Mouse (Mus musculus) hindbrain, embryonic 11.5 days (tissue): ENCODE results near the gene Pik3r1. TPM values are rescaled to one million over a fixed set of nuclear protein-coding genes. Genes with fewer than 3 reads are reported as not detected.

ENCODE experiments used
- ATAC-seq: fragments of 200-750 bp; cut with Nextera tagmentation; 2 replicates; pipeline ENCODE4 v1.8.0; 2017; ENCODE audit warnings: mild to moderate bottlenecking, moderate TSS enrichment, moderate library complexity; ENCODE audit not compliant: low FRiP score
- DNase-seq: peaks from one replicate; pipeline ENCODE4 v3.0.0-alpha.2; 2015; ENCODE audit warnings: low spot score
- H3K27ac ChIP-seq: fragments of 300-500 bp; sonication (generic); 2 replicates; pipeline ENCODE4 v1.5.1; 2014; ENCODE audit warnings: mild to moderate bottlenecking, low read depth, low read length
- H3K27me3 ChIP-seq: fragments of 300-500 bp; sonication (generic); 2 replicates; pipeline ENCODE4 v1.6.1; 2014; ENCODE audit warnings: mild to moderate bottlenecking, low read length, moderate library complexity, mixed read lengths; ENCODE audit not compliant: control insufficient read depth, insufficient read depth
- H3K36me3 ChIP-seq: fragments of 300-500 bp; sonication (generic); 2 replicates; pipeline ENCODE4 v1.6.1; 2014; ENCODE audit warnings: mild to moderate bottlenecking, low read length, moderate library complexity, mixed read lengths; ENCODE audit not compliant: control insufficient read depth, insufficient read depth
- H3K4me1 ChIP-seq: fragments of 300-500 bp; sonication (generic); replicated peaks from 2 replicates; pipeline ENCODE4 v1.6.1; 2014; ENCODE audit warnings: low read length, mixed read lengths; ENCODE audit not compliant: control insufficient read depth, insufficient read depth
- H3K4me2 ChIP-seq: fragments of 300-500 bp; sonication (generic); replicated peaks from 2 replicates; pipeline ENCODE4 v1.6.1; 2014; ENCODE audit warnings: mild to moderate bottlenecking, low read depth, low read length
- H3K4me3 ChIP-seq: fragments of 300-500 bp; sonication (generic); 2 replicates; pipeline ENCODE4 v1.5.1; 2014; ENCODE audit warnings: low read depth, low read length
- H3K9ac ChIP-seq: fragments of 300-500 bp; sonication (generic); 2 replicates; pipeline ENCODE4 v1.6.1; 2014; ENCODE audit warnings: low read depth, low read length
- H3K9me3 ChIP-seq: fragments of 300-500 bp; sonication (generic); 2 replicates; pipeline ENCODE4 v1.6.1; 2016; ENCODE audit warnings: low read length; ENCODE audit not compliant: control insufficient read depth
- WGBS: fragments of 180-500 bp; shearing (Covaris S2); extraction: QIAGEN DNeasy Blood & Tissue Kit; methylation state at CpG from one replicate; pipeline ENCODE4 v1.1.7; 2014; 5-methylcytosine and 5-hydroxymethylcytosine counted together
- polyA plus RNA-seq: library from polyadenylated mRNA; unstranded; fragments of >200 nt; fragmentation: Nextera tagmentation; extraction: Ambion mirVana; gene quantifications from 2 replicates; pipeline ENCODE4 v1.2.1, GENCODE M21; 2014

The Pik3r1 gene
- polyA plus RNA-seq, 1 experiment from 2014 or later: 29.8 TPM

- no peaks in the 10 kb centered on the region for H3K9me3 ChIP-seq
- WGBS: 68% methylated on average over 5 of the region's 5 CpGs
- no peaks in the 10 kb centered on the region; the same call in 1 of the 2 replicates for H3K4me1 ChIP-seq
- H3K27me3 ChIP-seq: no peaks in the 10 kb centered on the region
- H3K36me3 ChIP-seq: no peaks in the 10 kb centered on the region
- H3K27ac ChIP-seq: no peak overlapping the region
- H3K4me2 ChIP-seq: no peak overlapping the region
- no peak for DNase-seq
- no peak for ATAC-seq
- no peak overlapping the region for H3K4me3 ChIP-seq
- H3K9ac ChIP-seq: no peak overlapping the region
Observed at GRCm38 (mm10) chr13:101727837-101728236, 40.2 kb downstream of the Pik3r1 start.

- Histone ChIP-seq H3K27ac (no peak overlapping the region), H3K9me3 (no peaks in the 10 kb centered on the region), H3K9ac (no peak overlapping the region), H3K27me3 (no peaks in the 10 kb centered on the region), H3K4me1 (no peaks in the 10 kb centered on the region; the same call in 1 of the 2 replicates), H3K4me3 (no peak overlapping the region), H3K36me3 (no peaks in the 10 kb centered on the region), H3K4me2 (no peak overlapping the region)
- ATAC-seq (no peak), DNase-seq (no peak)
- WGBS: 94% methylated on average over 3 of the region's 3 CpGs
Observed at GRCm38 (mm10) chr13:101726922-101727321, 41.1 kb downstream of the Pik3r1 start.

- Histone ChIP-seq H3K27ac (no peak overlapping the region), H3K4me2 (no peak overlapping the region), H3K4me1 (no peaks in the 10 kb centered on the region), H3K36me3 (no peaks in the 10 kb centered on the region), H3K9me3 (no peaks in the 10 kb centered on the region), H3K27me3 (no peaks in the 10 kb centered on the region), H3K4me3 (no peak overlapping the region), H3K9ac (no peak overlapping the region)
- DNase-seq: no peak
- ATAC-seq: no peak
- 89% methylated on average over 9 of the region's 9 CpGs for WGBS
Observed at GRCm38 (mm10) chr13:101721901-101722595, 46.0 kb downstream of the Pik3r1 start.

- WGBS: 96% methylated on average over 1 of the region's 2 CpGs
- Histone ChIP-seq H3K27me3 (no peaks in the 10 kb centered on the region), H3K36me3 (no peaks in the 10 kb centered on the region), H3K9me3 (no peaks in the 10 kb centered on the region), H3K27ac (no peak overlapping the region), H3K9ac (no peak overlapping the region), H3K4me3 (no peak overlapping the region), H3K4me1 (no peaks in the 10 kb centered on the region), H3K4me2 (no peak overlapping the region)
- ATAC-seq (0 out of 2 replicates have a peak, but pooled peaks have one; percentile 13), DNase-seq (no peak)
Observed at GRCm38 (mm10) chr13:101721154-101721553, 46.9 kb downstream of the Pik3r1 start.

- Histone ChIP-seq H3K9ac (no peak overlapping the region), H3K27ac (no peak overlapping the region), H3K4me1 (no peaks in the 10 kb centered on the region), H3K4me2 (no peak overlapping the region; the same call in 1 of the 2 replicates), H3K4me3 (no peak overlapping the region), H3K36me3 (no peaks in the 10 kb centered on the region), H3K27me3 (no peaks in the 10 kb centered on the region), H3K9me3 (no peaks in the 10 kb centered on the region)
- peak; percentile 92 for DNase-seq
- WGBS: 5% methylated on average over 11 of the region's 11 CpGs
- peak; percentile 66 for ATAC-seq
Observed at GRCm38 (mm10) chr13:101719312-101719870, 48.6 kb downstream of the Pik3r1 start.

- H3K4me1 ChIP-seq: no peaks in the 10 kb centered on the region
- no peaks in the 10 kb centered on the region for H3K27me3 ChIP-seq
- DNase-seq: no peak
- no peaks in the 10 kb centered on the region for H3K9me3 ChIP-seq
- no peak overlapping the region for H3K4me2 ChIP-seq
- ATAC-seq: no peak
- 63% methylated on average over 7 of the region's 7 CpGs for WGBS
- no peak overlapping the region for H3K27ac ChIP-seq
- no peak overlapping the region for H3K9ac ChIP-seq
- no peaks in the 10 kb centered on the region for H3K36me3 ChIP-seq
- no peak overlapping the region for H3K4me3 ChIP-seq
Observed at GRCm38 (mm10) chr13:101718744-101719143, 49.3 kb downstream of the Pik3r1 start.

GRCm38 (mm10) chr13:101717836-101718235 lies 50.2 kb downstream of the Pik3r1 start:
- no peaks in the 10 kb centered on the region for H3K4me1 ChIP-seq
- no peak overlapping the region for H3K4me2 ChIP-seq
- 88% methylated on average over 6 of the region's 6 CpGs for WGBS

GRCm38 (mm10) chr13:101713429-101714088 lies 54.5 kb downstream of the Pik3r1 start:
- no peak for DNase-seq
- 90% methylated on average over 12 of the region's 12 CpGs for WGBS

More at GRCm38 (mm10) chr13:101717836-101718235, 50.2 kb downstream of the Pik3r1 start:
- no peaks in the 10 kb centered on the region for H3K9me3 ChIP-seq
- DNase-seq: no peak
- H3K27me3 ChIP-seq: no peaks in the 10 kb centered on the region
- no peaks in the 10 kb centered on the region for H3K36me3 ChIP-seq
- H3K4me3 ChIP-seq: no peak overlapping the region
- no peak overlapping the region for H3K27ac ChIP-seq
- no peak overlapping the region for H3K9ac ChIP-seq
- ATAC-seq: no peak

More at GRCm38 (mm10) chr13:101713429-101714088, 54.5 kb downstream of the Pik3r1 start:
- Histone ChIP-seq H3K27me3 (no peaks in the 10 kb centered on the region), H3K9me3 (no peaks in the 10 kb centered on the region), H3K4me1 (no peaks in the 10 kb centered on the region), H3K4me2 (no peak overlapping the region), H3K27ac (no peak overlapping the region), H3K4me3 (no peak overlapping the region), H3K36me3 (no peaks in the 10 kb centered on the region), H3K9ac (no peak overlapping the region)
- no peak for ATAC-seq
